Mouse (Mus musculus): ENCODE measurements at regions not wholly inside any gene's neighbourhood (a gene's known extent, or its start where the extent isn't known, plus 50 kb on each side); places are given as distances from the start of the nearest gene placed in this dataset.
A peak's percentile ranks its signal among the peaks of the same experiment; 100 is the strongest.

DNA sequence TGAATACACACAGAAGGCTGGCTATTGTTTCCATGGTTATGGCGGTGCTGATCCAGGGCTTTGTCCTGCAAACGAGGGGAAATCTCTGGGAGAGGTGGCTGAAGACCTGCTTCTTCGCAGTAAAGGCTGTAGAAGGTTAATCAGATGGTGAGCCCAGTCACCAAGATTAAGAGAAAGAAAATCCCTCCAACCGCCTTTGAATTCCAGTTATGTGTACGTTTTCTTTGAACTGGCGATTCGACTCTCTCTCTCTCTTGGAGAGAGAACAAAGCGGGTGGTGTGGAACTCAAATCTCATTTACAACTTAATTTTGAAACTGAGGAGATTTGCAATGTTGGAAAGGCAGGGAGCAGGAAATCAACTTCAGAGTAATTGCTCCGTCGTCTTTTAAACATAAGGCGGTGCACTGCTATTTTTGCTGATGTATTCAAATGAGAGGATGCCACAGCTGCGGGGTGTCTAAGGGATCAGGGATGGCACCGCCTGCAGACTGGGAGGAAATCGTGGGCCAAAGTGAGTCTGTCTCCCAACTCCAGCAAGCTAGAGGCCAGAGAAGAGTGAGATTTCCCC lies 232.7 kb downstream of the Mycn start:
- peak; percentile 90 for ATAC-seq (ENCODE audit: low TSS enrichment)

DNA sequence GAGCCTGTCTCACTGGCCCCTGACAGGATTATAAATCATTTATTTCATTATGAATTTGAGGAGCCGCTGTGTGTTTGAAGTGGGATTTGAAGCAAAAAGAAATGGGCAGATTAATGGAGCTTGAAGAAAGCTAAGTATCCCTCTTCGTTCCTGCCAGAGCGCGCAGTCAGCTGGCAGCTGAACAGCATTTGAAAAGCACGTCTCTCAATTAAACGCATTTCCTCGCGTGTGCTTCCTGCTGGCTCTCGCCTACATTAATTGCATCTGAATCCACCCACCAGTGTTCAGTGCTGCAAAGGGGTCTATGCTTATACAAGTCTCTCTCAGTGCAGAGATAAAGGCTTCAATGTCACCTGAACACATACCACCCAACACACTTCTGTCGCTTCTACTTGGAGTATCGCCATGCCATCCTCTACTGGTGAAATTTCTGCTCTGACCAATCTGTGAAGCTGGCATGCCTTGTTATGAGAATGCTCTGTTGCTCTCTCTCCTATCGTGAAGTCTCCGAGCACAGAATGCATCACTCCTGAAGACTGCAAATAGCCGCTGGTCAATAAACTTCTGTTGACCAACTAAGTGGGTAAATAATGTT lies 235.3 kb downstream of the Mycn start:
- 0 out of 2 replicates have a peak, but pooled peaks have one; percentile 14 for ATAC-seq (ENCODE audit: low TSS enrichment)

DNA sequence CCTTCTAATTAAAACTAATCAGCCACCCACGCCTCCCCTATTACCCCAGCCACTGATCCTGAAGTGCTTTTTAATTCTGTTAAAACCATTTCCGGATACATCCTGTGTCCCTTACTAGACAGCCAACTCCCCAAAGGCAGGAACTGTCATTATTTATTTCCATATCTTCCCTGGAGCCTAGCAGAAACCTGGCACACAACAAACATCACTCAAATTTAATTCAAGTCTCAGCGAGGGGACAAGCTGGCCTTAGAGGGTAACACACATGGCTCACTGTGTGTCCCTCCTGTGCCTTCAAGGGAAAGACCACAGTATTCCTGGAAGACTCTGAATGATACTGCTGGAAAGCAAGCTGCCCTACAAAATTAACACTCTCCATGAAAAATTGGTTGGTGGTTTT lies 240.0 kb downstream of the Mycn start:
- ATAC-seq (ENCODE audit: low TSS enrichment) = no peak

DNA sequence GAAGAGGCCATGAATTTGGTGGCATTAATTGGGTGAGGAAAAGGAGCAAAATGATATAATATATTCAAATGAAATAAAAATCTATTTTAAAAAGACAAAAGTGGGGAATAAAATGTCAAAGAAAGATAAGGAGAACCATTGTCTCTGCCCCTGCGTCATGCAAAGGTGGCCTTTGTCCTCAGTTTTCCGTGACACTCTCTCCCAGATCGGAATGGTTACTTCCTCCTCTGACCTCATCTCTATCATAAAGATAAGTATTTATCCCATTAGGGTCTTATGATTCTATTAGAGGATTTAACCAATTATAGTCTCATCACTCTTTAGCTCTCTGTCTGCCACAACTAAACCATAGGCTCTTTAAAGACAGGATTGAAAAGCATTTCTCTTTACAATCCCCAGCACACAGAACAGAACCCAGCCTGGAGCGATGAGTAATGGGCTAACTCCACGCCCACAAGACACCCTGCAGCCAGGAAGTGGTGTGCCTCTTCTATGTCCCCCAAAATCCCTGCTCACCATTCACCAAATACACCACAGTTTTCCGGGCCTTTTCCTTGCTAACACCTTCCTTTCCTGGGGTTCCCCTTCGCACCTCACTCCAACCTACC lies 240.6 kb downstream of the Mycn start:
- no peak for ATAC-seq (ENCODE audit: low TSS enrichment)

DNA sequence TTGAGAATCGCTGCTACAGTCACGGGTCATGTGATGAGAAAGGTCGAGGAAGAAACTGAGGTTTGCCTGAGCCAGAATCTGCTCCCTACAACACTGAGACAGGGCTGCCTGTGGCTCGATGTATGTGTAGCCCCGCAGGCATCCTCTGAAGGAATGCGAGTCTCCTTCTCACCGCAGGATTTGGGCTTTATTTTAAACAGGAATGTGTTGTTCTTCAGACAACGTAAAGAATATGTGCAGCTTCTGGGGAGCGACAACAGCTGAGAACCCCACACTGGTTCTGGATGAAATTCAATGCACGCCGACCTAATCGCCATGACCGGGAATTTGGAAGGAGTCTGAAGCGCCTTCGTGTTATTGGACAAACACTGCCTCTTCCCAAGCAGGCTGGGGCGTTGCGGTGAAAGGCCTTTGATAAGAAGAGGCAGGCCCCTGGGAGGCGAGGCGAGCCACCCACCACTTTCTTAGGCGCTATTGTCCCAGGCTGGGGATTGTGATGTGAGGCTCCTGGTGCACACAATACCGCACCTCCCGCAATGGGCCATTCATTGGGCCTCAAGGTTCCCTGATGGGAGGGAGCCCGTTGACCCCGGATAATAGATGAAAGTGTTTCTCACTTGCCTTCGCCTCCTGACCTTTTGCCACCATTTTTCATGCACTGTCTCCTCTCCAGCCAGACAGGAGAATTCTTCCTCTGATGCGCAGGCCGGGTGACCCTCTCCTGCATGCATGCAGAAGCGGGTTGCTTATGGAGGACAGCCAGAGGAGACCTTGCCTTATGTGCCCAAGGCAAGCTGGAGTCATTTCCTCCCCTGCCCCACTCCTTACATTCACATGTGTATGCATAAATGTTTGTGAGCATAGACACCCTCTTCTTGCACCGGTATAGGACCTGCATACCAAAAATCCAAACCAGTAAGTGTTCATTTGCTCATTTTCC lies 247.6 kb downstream of the Mycn start:
- no peak for ATAC-seq (ENCODE audit: low TSS enrichment)

DNA sequence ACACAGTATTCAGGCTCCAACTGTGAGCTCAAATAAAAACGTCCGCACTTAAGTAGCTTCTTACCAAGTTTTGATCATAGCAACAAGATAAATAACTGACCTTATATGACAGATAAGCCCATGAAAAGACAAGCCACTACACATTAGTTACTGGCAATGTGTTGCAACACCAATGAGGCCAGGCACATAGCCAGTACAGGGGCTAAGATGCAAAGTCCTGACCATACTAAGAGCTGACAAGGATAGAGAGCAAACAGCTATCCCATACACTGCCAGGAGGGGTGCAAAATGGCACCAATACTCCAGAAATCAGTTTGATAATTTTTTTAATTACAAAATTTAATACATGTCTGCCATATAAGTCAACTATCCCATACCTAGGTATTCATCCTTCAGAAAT lies 254.3 kb downstream of the Mycn start:
- no peak for ATAC-seq (ENCODE audit: low TSS enrichment)

DNA sequence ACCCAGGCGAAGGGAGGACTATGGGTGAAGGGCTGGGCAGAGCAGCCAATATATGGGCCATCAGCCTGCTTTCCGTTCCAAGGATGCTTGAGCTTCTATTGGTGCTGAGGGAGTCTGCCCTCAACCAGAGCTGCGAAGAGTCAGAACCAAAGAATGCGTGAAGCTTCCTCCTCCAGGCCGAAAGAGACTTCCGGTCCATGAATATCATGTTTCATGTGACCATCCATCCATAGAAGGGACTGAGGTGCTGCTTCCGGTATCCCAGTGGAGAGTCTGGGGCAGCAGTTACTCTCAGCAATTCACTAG lies 256.5 kb downstream of the Mycn start:
- no peak for ATAC-seq (ENCODE audit: low TSS enrichment)

DNA sequence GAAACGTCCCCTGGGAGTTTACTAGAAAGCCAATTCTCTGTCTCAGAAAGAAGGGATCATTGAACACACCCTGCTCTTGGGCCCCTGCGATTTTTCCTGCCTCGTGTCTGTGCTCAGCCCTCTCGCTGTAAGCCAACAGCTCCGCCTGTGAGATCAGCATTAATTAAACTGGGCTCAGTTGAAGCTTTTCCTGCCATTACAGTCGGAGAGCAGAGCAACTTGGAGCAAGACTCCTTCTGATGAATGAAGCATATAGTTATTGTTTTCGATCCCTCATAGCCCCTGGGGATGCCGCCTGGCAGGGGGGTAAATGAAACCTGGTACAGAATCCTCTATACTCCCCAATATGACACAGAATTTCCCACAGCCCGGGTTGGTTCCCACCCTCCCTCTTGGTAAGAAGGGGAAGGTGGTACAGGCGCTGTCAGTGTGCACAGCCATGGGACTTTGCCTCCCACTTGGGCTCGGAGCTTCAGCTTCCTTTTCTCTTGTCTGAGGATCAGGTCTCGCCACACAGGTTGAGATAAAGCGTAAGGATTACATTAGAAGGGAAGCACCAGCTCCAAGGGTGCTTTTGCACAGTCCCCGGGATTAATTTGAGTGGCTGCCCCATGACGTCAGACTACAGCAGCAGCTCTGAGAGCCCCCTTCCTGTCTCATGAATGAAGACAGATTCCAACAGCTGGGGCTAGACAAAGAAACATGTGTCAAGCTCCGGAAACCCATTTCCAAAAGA lies 257.1 kb downstream of the Mycn start:
- ATAC-seq (ENCODE audit: low TSS enrichment) = 0 out of 2 replicates have a peak, but pooled peaks have one; percentile 26

DNA sequence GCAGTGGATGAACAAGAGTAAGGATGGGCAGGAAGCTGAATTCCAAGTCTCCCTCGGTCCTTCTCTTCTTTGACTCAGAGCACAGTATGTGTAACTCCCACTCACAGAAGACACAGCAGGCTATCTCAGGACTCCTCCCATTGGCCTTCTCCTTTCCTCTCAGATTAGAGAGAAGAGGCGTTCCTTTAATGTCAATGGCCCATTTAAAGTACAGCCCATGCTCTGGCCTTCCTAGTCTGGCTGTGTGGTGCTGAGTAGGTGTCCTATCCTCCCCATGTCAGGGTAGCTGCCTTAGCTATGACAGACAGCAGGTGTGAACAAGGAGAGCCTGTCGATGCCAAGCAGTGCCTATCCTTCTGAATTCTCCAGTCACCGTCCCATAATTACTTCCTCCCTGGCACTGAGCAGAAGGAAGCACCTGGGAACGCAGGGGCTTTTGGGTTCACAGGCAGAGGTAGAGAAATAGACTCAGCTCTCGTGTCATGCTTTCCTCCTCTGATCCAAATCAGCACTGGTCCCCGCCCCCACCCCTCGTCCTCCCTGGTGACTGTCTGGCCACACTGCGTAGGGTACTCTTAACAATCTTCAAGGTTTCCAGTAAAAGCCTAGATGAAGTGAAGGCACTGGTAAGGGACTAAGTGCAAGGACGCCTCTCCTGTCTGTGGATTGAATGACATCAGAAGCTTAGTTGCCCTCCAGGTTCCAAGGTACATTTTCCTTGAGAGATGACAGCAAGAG lies 257.8 kb downstream of the Mycn start:
- peak; percentile 49 for ATAC-seq (ENCODE audit: low TSS enrichment)

DNA sequence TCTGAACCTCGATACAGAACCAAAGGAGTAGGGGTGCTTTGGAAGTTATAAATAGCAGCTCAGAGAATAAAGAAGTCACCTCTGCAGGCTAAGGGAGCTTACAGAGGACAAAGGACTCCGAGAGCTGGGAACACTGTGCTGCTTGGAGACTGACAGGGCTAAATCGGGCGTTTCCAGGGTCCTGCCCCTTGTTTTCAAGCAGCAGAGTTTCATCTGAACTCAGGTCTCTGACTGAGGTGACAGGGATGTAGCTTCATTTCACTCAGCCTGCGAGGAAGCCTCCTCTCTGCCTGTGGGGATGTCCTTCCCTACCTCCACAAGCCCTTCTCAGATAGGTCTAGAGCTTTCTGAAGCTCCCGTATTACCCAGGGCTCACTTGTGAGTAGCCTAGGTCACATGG lies 260.6 kb downstream of the Mycn start:
- ATAC-seq (ENCODE audit: low TSS enrichment) = no peak

DNA sequence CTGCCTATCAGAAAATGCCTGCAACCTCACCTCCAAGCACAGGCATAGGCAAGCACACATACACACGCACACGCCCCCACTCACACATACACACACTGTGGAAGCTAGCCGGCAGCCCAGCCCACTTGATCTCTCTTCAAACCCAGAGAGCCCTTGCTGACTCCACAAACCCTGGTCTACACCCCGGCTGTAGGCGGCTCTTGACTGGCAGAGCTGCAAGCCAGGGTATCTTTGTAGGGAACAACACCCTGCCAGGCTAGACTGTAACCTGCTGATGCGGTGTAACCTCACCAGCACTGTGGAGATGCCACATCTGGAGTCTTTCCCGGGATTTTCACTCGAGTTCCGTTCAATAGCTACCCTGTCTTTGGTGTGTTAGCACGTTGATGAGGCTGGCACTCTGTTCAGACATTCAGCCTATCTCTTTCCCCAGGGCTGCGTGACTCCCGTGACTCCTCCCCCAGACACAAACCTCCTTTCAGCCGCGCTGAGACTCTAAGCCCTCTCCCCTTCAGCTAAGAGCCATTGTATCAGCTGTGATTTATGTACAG lies 261.3 kb downstream of the Mycn start:
- ATAC-seq (ENCODE audit: low TSS enrichment) = peak; percentile 76

DNA sequence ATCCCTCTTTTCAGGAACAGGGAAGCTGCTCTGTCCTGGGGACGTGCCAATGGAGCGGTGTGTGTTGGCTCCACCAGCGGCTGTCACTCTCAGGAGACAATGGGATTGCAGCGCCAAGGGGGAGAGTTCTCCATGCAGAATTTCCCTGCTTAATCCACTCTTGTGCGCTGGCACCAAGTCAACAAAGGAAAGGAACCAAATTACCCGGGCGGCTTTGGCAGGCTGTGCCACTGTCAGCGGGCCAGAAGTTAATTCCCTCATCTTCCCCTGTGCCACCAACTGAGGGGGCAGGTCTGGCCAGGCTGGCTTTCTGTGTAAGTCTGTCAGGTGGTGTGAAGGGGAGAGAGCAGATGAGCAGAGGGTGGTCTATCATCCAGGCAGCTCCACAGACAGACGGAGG lies 265.0 kb downstream of the Mycn start:
- ATAC-seq (ENCODE audit: low TSS enrichment) = 0 out of 2 replicates have a peak, but pooled peaks have one; percentile 5

DNA sequence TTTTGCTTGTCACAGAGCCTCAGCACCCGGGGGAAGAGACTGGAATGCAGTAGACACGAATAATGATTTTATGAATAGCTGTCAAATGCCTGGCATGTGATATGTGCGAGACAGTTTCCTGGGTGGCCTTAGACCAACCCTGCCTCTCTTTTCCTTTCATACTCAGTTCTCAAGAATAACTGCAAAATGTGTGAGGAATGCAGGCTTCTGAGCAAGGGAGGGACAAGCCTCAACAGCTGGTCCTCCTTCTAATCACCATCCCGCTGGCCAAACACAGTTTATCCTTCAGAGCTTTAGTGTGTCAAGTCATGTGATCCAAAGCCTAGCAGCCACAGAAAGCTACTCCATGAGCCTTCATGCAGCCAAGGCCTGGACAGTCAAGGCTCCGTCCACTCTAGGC lies 271.8 kb downstream of the Mycn start:
- no peak for ATAC-seq (ENCODE audit: low TSS enrichment)

DNA sequence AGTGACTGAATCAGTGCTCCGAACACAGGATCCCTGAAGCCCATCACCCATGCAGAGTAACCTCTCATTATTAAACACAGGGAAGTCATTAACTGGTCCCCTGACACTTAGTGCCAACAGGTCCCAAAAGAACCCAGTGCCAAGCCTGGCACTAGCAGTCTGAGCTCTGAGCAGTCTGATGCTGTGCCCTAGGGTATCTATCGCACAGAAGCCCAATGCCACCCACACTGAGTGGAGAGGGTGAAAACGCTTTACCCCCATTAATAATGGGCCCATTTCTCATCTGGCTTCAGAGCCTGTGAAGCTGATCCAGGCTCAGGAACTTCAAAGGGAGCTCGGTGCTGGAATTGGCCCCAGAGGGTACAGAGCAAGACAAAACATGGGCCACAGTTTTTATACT lies 272.8 kb downstream of the Mycn start:
- no peak for ATAC-seq (ENCODE audit: low TSS enrichment)

DNA sequence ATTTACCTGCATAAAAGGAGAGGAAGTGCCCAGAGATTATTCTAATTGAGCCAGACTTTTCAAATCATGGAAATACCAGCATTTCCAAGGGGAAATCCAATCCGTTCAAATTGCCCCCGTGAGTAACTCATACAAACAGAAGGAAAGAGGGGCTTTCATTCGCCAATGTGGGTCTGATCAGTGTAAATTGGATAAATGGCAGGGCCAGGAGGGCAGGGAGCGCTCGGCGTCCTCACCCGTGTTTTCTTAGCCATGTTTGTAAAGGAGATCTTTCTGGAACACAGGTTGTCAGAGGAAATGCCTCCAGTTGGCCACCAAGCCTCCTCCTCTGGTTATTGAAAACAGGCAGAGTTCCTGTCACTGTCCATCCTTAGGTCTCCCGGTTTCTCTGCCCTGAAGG lies 286.1 kb downstream of the Mycn start:
- ATAC-seq (ENCODE audit: low TSS enrichment) = no peak

DNA sequence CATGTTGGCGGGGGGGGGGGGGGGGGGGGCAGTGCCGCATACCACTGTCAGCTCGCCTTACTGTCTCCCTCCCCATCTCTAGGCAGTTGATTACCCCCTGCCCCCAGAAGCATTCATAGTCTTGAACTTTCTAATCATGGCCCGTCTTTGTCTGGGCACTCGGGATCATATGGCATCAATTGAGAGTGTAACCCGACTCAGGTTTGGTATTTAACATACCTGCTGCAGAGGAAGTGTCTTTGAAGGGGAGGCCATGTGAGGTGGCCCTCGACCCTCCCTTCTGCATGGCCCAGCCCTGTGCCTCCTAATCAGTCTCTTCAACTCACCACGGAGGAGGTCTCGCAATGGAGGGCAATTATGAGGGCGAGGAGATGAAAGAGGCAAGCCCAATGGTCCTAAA lies 286.5 kb downstream of the Mycn start:
- no peak for ATAC-seq (ENCODE audit: low TSS enrichment)

DNA sequence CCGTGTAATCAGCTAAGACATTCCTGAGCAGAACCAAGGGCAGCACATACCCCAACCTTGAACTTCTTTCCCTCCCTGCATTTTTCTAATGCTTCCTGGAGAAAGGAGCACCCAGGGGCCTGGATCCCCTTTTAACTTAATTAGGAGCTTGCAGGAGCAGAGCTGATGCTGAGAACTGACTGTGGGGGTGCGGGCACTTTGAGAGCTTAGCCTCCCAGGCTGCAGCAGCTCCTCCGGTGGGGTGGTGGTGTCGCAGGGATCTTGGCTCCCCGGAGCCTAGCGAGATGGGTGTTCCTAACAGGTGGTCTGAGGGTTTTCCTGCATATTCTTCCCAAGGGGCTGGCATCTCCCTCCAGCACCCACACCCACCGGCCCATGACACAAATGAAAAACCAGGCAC lies 289.4 kb downstream of the Mycn start:
- no peak for ATAC-seq (ENCODE audit: low TSS enrichment)

DNA sequence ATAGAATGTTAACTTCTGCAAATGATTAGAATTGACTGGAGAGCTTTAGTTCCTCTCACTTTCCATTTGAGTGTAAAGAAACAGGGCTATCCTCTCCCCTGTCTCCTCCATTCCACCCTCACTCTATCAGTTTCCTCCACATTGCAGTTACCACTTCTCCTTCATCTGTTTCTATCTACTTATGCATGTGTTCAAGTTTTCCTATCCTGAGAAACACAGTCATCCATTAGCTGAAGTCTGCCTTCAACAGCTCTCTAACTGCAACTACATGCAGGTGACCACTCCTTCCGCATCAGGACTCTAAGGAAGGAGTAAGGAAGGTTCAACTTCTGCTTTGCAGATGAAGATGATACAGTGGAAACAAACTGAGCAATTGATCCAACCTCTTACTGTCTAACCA lies 291.4 kb downstream of the Mycn start:
- ATAC-seq (ENCODE audit: low TSS enrichment) = no peak

DNA sequence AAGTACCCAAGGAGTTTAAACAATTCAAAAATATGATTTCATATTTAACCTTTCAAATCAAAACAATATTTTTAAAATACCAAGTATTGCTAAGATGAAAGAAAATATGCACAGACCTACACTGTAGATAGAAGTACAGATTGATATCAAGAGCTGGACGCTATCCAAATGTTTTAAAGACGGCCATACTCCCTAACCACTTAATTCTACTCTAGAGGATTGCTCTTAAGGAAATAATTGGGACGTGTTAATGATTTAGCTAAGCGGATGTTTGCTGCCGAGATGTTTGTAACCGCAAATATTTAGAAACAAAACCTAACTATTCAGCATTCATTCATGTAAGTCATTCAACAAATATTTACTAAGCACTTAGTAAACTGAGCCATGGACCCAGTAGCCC lies 294.2 kb downstream of the Mycn start:
- no peak for ATAC-seq (ENCODE audit: low TSS enrichment)

DNA sequence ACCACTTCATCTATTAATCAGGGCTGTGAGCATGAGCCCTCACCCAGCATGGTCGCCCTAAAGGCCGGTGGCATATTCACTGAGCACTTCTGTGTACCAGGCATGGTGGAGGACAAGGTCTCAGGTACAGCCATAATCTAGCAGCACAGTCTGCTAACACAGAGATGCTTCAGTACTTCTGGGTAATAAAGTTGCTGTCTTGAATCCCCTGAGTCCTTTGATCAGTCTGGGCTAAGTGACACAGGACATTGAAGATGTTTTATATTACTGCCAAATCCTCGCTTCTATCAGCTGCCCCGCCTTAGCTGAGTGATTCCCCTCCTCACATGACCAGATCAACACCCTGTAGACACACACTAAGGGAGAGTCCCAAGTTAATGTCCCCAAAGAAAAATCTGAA lies 296.5 kb downstream of the Mycn start:
- ATAC-seq (ENCODE audit: low TSS enrichment) = no peak
